In genomic region chr11:83063126-83063525, GRCm38 (mm10) we compare ENCODE assay signal across 28 mouse cellular contexts. TPM values are rescaled to one million over a fixed set of nuclear protein-coding genes. Genes with fewer than 3 reads are reported as not detected.
DNase-seq lines count a peak whose midpoint lies in the region; ATAC-seq and TF ChIP-seq lines count a peak whose summit lies in the region.
"Had no signal": no experiment of that assay in that cellular context is flagged by ENCODE, and none has a peak within 500 bp of the region (broad histone marks: within the 10 kb centered on the region; RNA-seq: fewer than 3 reads in every experiment).

No protein-coding gene starts in this region.

- ATAC-seq in liver, embryonic 15.5 days (ENCODE audit: insufficient read depth): no peak
- ATAC-seq in liver, embryonic 12.5 days: no peak
- ATAC-seq in granulocyte monocyte progenitor cell, adult 5-6 weeks (replicated peaks; ENCODE audit: poor library complexity, severe bottlenecking): peak; percentile 62
- no peak for ATAC-seq in stomach, postnatal 0 days (ENCODE audit: low FRiP score, low TSS enrichment)
- ATAC-seq in hindbrain, embryonic 12.5 days (ENCODE audit: low FRiP score): no peak
- ATAC-seq: forebrain, embryonic 15.5 days had no signal

- 29% methylated on average over 4 of the region's 4 CpGs for WGBS in liver, embryonic 15.5 days (ENCODE audit: insufficient replicate concordance)
- WGBS in liver, embryonic 12.5 days (ENCODE audit: insufficient replicate concordance): 37% methylated on average over 4 of the region's 4 CpGs
- WGBS in stomach, postnatal 0 days: 56% methylated on average over 4 of the region's 4 CpGs
- 87% methylated on average over 4 of the region's 4 CpGs for WGBS in hindbrain, embryonic 12.5 days
- WGBS in cerebellum, adult 2 months: 82% methylated on average over 4 of the region's 4 CpGs

- no peak for TF ChIP-seq EP300 in stomach, postnatal 0 days (optimal IDR thresholded peaks at IDR 0.05)

- H3K36me3 ChIP-seq in liver, embryonic 15.5 days (replicated peaks): no peaks in the 10 kb centered on the region
- H3K36me3 ChIP-seq in liver, embryonic 12.5 days: no peaks in the 10 kb centered on the region
- no peaks in the 10 kb centered on the region for H3K36me3 ChIP-seq in stomach, postnatal 0 days (ENCODE audit: control insufficient read depth, insufficient read depth, low read length)
- no peaks in the 10 kb centered on the region for H3K36me3 ChIP-seq in hindbrain, embryonic 12.5 days
- H3K36me3 ChIP-seq: embryonic facial prominence, embryonic 15.5 days; forebrain, embryonic 15.5 days; heart, embryonic 15.5 days; hindbrain, embryonic 15.5 days; limb, embryonic 12.5 days had no signal

- no peak for TF ChIP-seq POLR2A in cerebellum, adult 2 months (IDR thresholded peaks at IDR 0.05; ENCODE audit: borderline replicate concordance, insufficient read depth, low read length)

- 0 out of 2 replicates have a peak overlapping the region, but pooled peaks have one; percentile 3 for H3K4me2 ChIP-seq in liver, embryonic 15.5 days
- no peak overlapping the region for H3K4me2 ChIP-seq in liver, embryonic 12.5 days
- no peak overlapping the region for H3K4me2 ChIP-seq in stomach, postnatal 0 days (replicated peaks; ENCODE audit: low read depth)
- no peak overlapping the region for H3K4me2 ChIP-seq in hindbrain, embryonic 12.5 days (replicated peaks)
- H3K4me2 ChIP-seq: embryonic facial prominence, embryonic 15.5 days; forebrain, embryonic 15.5 days; heart, embryonic 15.5 days; hindbrain, embryonic 15.5 days; limb, embryonic 12.5 days; midbrain, embryonic 11.5 days had no signal

- H3K4me1 ChIP-seq in liver, embryonic 15.5 days (replicated peaks): 0 out of 2 replicates have a peak, but pooled peaks cover 3% of the 10 kb centered on the region
- H3K4me1 ChIP-seq in liver, embryonic 12.5 days: no peaks in the 10 kb centered on the region
- no peaks in the 10 kb centered on the region for H3K4me1 ChIP-seq in stomach, postnatal 0 days (replicated peaks; ENCODE audit: control insufficient read depth, insufficient read depth)
- no peaks in the 10 kb centered on the region for H3K4me1 ChIP-seq in hindbrain, embryonic 12.5 days
- H3K4me1 ChIP-seq in cerebellum, adult 2 months (ENCODE audit: control insufficient read depth, insufficient read depth, low read length): no peaks in the 10 kb centered on the region
- H3K4me1 ChIP-seq: embryonic facial prominence, embryonic 15.5 days; forebrain, embryonic 15.5 days; hindbrain, embryonic 15.5 days; limb, embryonic 12.5 days had no signal

- no peaks in the 10 kb centered on the region; the same call in 1 of the 2 replicates for H3K27me3 ChIP-seq in liver, embryonic 15.5 days
- H3K27me3 ChIP-seq in liver, embryonic 12.5 days (replicated peaks): peaks cover 7% of the 10 kb centered on the region
- H3K27me3 ChIP-seq in stomach, postnatal 0 days (ENCODE audit: control insufficient read depth, insufficient read depth, low read length): no peaks in the 10 kb centered on the region
- H3K27me3 ChIP-seq in hindbrain, embryonic 12.5 days: no peaks in the 10 kb centered on the region
- no peaks in the 10 kb centered on the region for H3K27me3 ChIP-seq in cerebellum, adult 2 months (ENCODE audit: control insufficient read depth, insufficient read depth, low read length)
- H3K27me3 ChIP-seq: embryonic facial prominence, embryonic 15.5 days; forebrain, embryonic 15.5 days; heart, embryonic 15.5 days; hindbrain, embryonic 15.5 days had no signal

- H3K27ac ChIP-seq in liver, embryonic 15.5 days (replicated peaks): no peak overlapping the region
- no peak overlapping the region for H3K27ac ChIP-seq in liver, embryonic 12.5 days
- H3K27ac ChIP-seq in stomach, postnatal 0 days (replicated peaks): no peak overlapping the region
- H3K27ac ChIP-seq in hindbrain, embryonic 12.5 days: no peak overlapping the region
- no peak overlapping the region for H3K27ac ChIP-seq in cerebellum, adult 2 months (ENCODE audit: insufficient read depth, low read length)
- H3K27ac ChIP-seq: embryonic facial prominence, embryonic 15.5 days; forebrain, embryonic 15.5 days; heart, embryonic 15.5 days; hindbrain, embryonic 15.5 days; limb, embryonic 12.5 days; liver, embryonic 14.5 days had no signal

- TF ChIP-seq CTCF in stomach, postnatal 0 days (IDR thresholded peaks at IDR 0.05; ENCODE audit: low read depth): no peak
- no peak for TF ChIP-seq CTCF in cerebellum, adult 2 months (IDR thresholded peaks at IDR 0.05; ENCODE audit: borderline replicate concordance, insufficient read depth, low read depth, low read length)

- no peaks in the 10 kb centered on the region for H3K9me3 ChIP-seq in liver, embryonic 15.5 days (replicated peaks)
- no peaks in the 10 kb centered on the region for H3K9me3 ChIP-seq in liver, embryonic 12.5 days (replicated peaks)
- H3K9me3 ChIP-seq in stomach, postnatal 0 days (ENCODE audit: control insufficient read depth, low read length): no peaks in the 10 kb centered on the region
- no peaks in the 10 kb centered on the region for H3K9me3 ChIP-seq in hindbrain, embryonic 12.5 days (replicated peaks)
- H3K9me3 ChIP-seq: embryonic facial prominence, embryonic 15.5 days; forebrain, embryonic 15.5 days; heart, embryonic 15.5 days; hindbrain, embryonic 15.5 days; limb, embryonic 12.5 days had no signal

- H3K4me3 ChIP-seq in liver, embryonic 15.5 days (replicated peaks): no peak overlapping the region
- H3K4me3 ChIP-seq in liver, embryonic 12.5 days: no peak overlapping the region
- no peak overlapping the region for H3K4me3 ChIP-seq in stomach, postnatal 0 days (ENCODE audit: low read depth, low read length)
- H3K4me3 ChIP-seq in hindbrain, embryonic 12.5 days: no peak overlapping the region
- no peak overlapping the region for H3K4me3 ChIP-seq in cerebellum, adult 2 months (replicated peaks; ENCODE audit: insufficient read depth, low read depth, low read length)
- H3K4me3 ChIP-seq: embryonic facial prominence, embryonic 15.5 days; forebrain, embryonic 15.5 days; heart, embryonic 15.5 days; hindbrain, embryonic 15.5 days; limb, embryonic 12.5 days had no signal

- DNase-seq in spleen, postnatal 4 days (ENCODE audit: low spot score in 2 of 2): peak; percentile 26 to 61
- no peak for DNase-seq in spleen, postnatal 36 days (ENCODE audit: low spot score in 2 of 2)
- DNase-seq in stomach, postnatal 0 days (ENCODE audit: low spot score): peak; percentile 7
- DNase-seq in cerebellum, adult 2 months: no peak
- DNase-seq: adrenal gland, adult 8-10 months; cerebellum, adult 9-11 months; gastrocnemius, postnatal 10 days; heart, postnatal 36 days; kidney, postnatal 36 days; layer of hippocampus, postnatal 36 days; right cerebral cortex, postnatal 14 days; thymus, adult 2 months had no signal

- H3K9ac ChIP-seq in liver, embryonic 15.5 days: no peak overlapping the region
- no peak overlapping the region for H3K9ac ChIP-seq in liver, embryonic 12.5 days
- no peak overlapping the region for H3K9ac ChIP-seq in stomach, postnatal 0 days (ENCODE audit: low read length)
- H3K9ac ChIP-seq in hindbrain, embryonic 12.5 days: no peak overlapping the region
- H3K9ac ChIP-seq: embryonic facial prominence, embryonic 15.5 days; forebrain, embryonic 15.5 days; heart, embryonic 15.5 days; hindbrain, embryonic 15.5 days; limb, embryonic 12.5 days; liver, embryonic 14.5 days had no signal

RNA-seq across cellular contexts. Expression of gene Slfn2, which starts 1.8 kb away (rescaled TPM):
- polyA plus RNA-seq in liver, embryonic 15.5 days (2015; fragmentation: Nextera tagmentation; extraction: Ambion mirVana): 11.6 and 11.7 TPM in 2 replicates
- polyA plus RNA-seq in liver, embryonic 12.5 days (2016; fragmentation: Nextera tagmentation; extraction: Ambion mirVana): 3.5 and 3.6 TPM in 2 replicates
- 8.3 and 11.4 TPM in 2 replicates for total RNA-seq in granulocyte monocyte progenitor cell, adult 5-6 weeks (2014; fragmentation: Nextera tagmentation)
- 30.2 and 43.3 TPM in 2 replicates for total RNA-seq in granulocyte monocyte progenitor cell, adult 5-6 weeks (2017)
- polyA plus RNA-seq in stomach, postnatal 0 days (2015; fragmentation: Nextera tagmentation; extraction: Ambion mirVana): 22.1 and 23.1 TPM in 2 replicates
- polyA plus RNA-seq in hindbrain, embryonic 12.5 days (2016; fragmentation: Nextera tagmentation; extraction: Ambion mirVana): 1.7 and 2.4 TPM in 2 replicates
- 0.90 and 1.1 TPM in 2 replicates for polyA plus RNA-seq in cerebellum, adult 2 months (2012; rRNA removed)

RNA-seq across cellular contexts. Expression of gene Slfn8, which starts 42.5 kb away (rescaled TPM):
- polyA plus RNA-seq in liver, embryonic 15.5 days (2015; fragmentation: Nextera tagmentation; extraction: Ambion mirVana): 0.54 and 1.1 TPM in 2 replicates
- 0.38 and 0.72 TPM in 2 replicates for polyA plus RNA-seq in liver, embryonic 12.5 days (2016; fragmentation: Nextera tagmentation; extraction: Ambion mirVana)
- 8.5 and 8.9 TPM in 2 replicates for total RNA-seq in granulocyte monocyte progenitor cell, adult 5-6 weeks (2014; fragmentation: Nextera tagmentation)
- 7.6 and 10.2 TPM in 2 replicates for total RNA-seq in granulocyte monocyte progenitor cell, adult 5-6 weeks (2017)
- polyA plus RNA-seq in stomach, postnatal 0 days (2015; fragmentation: Nextera tagmentation; extraction: Ambion mirVana): 0.33 and 0.35 TPM in 2 replicates
- 0.34 and 0.53 TPM in 2 replicates for polyA plus RNA-seq in hindbrain, embryonic 12.5 days (2016; fragmentation: Nextera tagmentation; extraction: Ambion mirVana)
- 0.28 and 0.29 TPM in 2 replicates for polyA plus RNA-seq in cerebellum, adult 2 months (2012; rRNA removed)

RNA-seq across cellular contexts. Expression of gene Slfn1, which starts 53.5 kb away (rescaled TPM):
- polyA plus RNA-seq in liver, embryonic 15.5 days (2015; fragmentation: Nextera tagmentation; extraction: Ambion mirVana): 1.5 and 1.6 TPM in 2 replicates
- polyA plus RNA-seq in liver, embryonic 12.5 days (2016; fragmentation: Nextera tagmentation; extraction: Ambion mirVana): 0.08 and 0.13 TPM in 2 replicates
- total RNA-seq in granulocyte monocyte progenitor cell, adult 5-6 weeks (2014; fragmentation: Nextera tagmentation): 0.30 TPM in 1 of 2 replicates, not detected in the other
- 3.1 and 3.8 TPM in 2 replicates for total RNA-seq in granulocyte monocyte progenitor cell, adult 5-6 weeks (2017)
- polyA plus RNA-seq in stomach, postnatal 0 days (2015; fragmentation: Nextera tagmentation; extraction: Ambion mirVana): 0.17 and 0.29 TPM in 2 replicates
- polyA plus RNA-seq in hindbrain, embryonic 12.5 days (2016; fragmentation: Nextera tagmentation; extraction: Ambion mirVana): not detected in 2 replicates
- polyA plus RNA-seq in cerebellum, adult 2 months (2012; rRNA removed): 0.16 TPM in 1 of 2 replicates, not detected in the other
- total RNA-seq: common myeloid progenitor, adult 5-6 weeks; layer of hippocampus, adult 8-10 months; layer of hippocampus, postnatal 36 days; left cerebral cortex, postnatal 10 days; MEL had no signal
- polyA plus RNA-seq: forebrain, embryonic 15.5 days; hindbrain, embryonic 15.5 days; intestine, embryonic 14.5 days; limb, embryonic 12.5 days had no signal

Comparison
In these comparisons a context has a peak if more than half of its experiments do, and no peak if none do; other contexts are left out.
1. DNase-seq: peak in spleen, postnatal 4 days (2 of 2) and stomach, postnatal 0 days (single experiment); none in spleen, postnatal 36 days (0 of 2) and cerebellum, adult 2 months (0 of 2).